Mouse (Mus musculus) CD8-positive naive resting alpha-beta T cell, adult 2 months (primary cell): ENCODE data around the gene Nbr1.
A peak's percentile ranks its signal among the peaks of the same experiment; 100 is the strongest.

Source experiments
- DNase-seq, 2 experiments: peaks; one replicate each; pipeline ENCODE4 v3.0.0; 2022; ENCODE audit warnings: low read depth in 2 of 2, low spot score in 2 of 2

The Nbr1 gene

DNA sequence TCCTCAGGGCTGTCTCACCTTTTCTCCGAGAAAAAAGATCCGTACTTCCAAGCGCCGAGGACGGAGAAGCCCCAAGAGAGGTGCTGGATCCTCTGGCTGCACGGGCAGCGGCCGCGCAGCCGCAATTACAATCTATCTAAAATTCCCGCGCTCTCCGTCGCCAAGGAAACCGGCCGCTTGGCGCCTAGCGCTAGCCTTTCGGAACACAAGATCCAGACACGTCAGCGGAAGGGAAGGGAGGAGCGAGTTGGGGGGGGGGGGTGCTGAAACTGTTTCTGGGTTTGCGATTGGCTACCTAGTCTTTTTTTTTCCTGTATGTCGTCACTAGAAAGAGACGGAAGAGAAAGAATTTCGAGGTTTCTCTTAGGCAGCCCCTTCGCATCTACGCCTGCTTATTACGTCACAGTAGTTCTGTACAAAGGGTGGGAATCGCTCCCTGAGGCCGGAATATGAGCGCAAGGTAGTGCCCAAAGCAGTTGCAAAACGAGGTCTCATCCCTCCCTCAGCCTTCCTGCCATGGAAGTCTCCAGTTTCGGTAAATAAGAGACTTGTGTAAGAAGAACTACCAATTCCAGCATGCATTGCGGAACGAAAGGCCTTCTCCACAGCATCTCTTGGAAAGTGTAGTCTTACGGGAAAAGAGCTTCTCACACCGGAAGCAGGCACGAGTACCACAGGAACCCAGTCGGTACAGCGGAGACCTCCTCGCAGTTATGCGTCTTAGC lies at the start of gene Nbr1, which contains the start of gene Brca1:
Nbr1 (plus strand) TSS at position 399 of the 725 bp plus-strand sequence.
Brca1 (minus strand) TSS at position 205 of the 725 bp plus-strand sequence.
- DNase-seq: peak; percentile 82 to 86

- DNase-seq: no peak
Observed at GRCm38 (mm10) chr11:101506269-101506780, 45.6 kb upstream of the Nbr1 start.

- no peak for DNase-seq
Observed at GRCm38 (mm10) chr11:101507090-101507489, 44.9 kb upstream of the Nbr1 start.

DNA sequence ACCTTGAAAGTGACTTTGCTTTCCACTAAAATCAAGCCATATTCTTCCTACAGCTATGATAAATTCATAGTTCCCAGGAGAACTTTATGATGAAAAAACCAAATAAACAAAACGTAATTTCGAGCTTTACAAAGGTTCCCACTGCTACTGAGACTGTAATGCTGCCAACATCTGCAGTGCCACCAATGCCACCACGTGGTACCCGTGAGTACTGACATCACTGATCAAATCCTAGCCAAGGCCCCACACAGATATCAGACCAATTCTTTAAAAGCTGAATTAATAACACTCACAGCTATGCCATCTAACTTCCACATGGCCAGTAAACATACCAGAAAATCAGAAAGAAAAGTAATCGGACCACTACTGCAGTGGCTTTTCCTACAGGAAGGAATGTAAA lies 33.0 kb upstream of the Nbr1 start:
- no peak for DNase-seq

- no peak for DNase-seq
Observed at GRCm38 (mm10) chr11:101519364-101519763, 32.6 kb upstream of the Nbr1 start.

DNA sequence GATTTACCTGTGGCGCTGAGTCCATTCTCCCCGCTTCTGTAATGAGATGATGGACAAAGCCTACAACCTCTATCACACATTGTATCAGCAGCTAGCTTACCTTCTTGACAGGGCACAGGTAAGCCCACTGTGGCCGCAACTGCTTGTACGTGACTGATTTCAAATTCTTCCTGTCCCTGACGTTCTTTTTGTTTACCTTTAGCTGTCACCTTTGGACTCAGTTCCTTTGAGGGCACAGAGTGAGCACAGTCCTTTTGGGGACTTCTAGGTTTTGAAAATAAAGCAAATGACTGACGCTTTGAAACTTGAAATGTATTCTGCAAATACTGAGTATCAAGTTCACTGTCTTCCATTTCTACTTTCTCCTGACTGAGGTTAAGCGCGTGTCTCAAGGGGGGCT lies 27.5 kb upstream of the Nbr1 start:
- no peak for DNase-seq

DNA sequence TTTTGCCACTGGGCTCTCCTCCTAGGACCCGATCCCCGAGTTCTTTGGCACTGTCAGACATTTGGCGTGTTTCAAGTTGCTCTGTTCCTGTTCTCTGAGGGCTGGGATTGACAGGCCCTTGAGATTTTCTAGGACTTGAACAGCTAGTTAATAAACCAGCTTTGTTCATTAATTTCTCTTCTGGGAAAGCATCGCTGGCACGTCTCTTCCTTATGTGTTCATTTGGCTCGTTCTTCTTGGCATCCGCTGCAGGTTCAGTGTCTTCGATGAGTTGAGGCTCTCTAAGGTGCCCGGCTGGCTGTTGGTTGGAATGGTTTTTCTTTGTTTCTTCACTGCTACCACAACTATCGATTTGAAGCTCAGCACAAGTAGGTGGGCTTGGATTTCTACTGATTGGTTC lies 26.9 kb upstream of the Nbr1 start:
- DNase-seq: no peak

DNA sequence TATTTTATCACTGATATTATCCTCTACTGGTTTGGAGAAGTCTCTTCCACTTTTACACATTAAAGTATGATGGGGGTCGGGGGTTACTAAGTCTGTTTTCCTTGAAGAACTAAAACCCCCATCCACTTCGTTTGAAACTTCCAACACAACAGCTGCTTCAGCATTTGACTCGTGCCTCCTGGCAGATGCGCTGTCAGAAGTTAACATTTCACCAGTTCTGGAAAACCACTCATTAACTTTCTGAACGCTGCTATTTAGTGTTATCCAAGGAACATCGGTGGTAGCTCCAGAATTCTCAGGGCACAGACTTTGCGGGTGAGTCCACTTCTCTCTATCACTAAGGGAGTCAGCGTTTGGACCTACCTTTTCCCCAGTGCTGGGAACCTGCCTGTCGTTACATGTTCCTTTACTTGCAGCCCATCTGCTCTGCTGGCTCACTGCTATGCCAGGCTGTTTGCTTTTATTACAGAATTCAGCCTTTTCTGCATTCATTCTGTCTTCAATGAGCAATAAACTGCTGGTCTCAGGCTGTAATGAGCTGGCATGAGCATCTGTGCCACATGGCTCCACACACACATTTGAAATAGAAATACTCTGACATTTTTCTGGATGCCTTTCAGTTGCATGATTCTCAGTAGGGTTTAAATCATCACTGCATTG lies 25.9 kb upstream of the Nbr1 start:
- DNase-seq: no peak

DNA sequence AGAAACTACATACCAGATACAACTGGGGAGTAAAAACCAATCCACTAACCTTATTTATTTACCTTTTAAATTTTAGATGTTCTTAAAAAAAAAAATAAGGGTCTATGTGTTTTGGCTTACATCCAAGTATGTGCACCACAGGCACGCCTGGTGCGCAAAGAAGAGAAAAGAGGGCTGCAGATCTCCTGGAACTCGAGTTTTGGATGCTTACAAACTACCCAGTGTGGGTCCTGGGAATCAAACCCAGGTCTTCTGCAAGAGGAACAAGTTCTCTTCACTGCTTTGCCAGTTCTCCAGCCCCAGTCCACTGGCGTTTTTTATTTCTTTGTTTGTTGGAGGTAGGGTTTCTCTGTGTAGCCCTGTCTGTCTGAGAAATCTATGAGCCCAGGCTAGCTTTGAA lies 25.3 kb upstream of the Nbr1 start:
- DNase-seq: no peak

GRCm38 (mm10) chr11:101543533-101543932 lies 8.4 kb upstream of the Nbr1 start:
- no peak for DNase-seq

DNA sequence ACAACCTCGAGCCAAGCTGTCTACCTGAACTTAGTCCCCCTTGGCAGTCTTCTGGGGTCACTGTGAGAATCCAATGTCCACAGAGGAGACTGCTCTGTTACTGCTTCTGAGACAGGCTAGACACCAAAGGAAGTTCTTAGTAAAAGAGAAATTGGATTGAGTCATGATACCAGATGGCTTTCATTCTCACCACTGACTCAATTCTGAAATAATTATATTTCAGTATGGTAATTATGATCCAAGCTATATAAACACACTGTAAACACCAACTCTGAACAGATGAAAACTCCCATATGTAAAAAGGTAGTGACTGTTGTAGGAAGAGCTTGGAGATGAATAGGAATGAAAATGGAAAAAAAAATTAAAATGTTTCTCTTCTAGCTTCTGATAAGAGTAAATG lies 7.8 kb upstream of the Nbr1 start:
- no peak for DNase-seq

- no peak for DNase-seq
Observed at GRCm38 (mm10) chr11:101548526-101548925, 3.4 kb upstream of the Nbr1 start.

DNA sequence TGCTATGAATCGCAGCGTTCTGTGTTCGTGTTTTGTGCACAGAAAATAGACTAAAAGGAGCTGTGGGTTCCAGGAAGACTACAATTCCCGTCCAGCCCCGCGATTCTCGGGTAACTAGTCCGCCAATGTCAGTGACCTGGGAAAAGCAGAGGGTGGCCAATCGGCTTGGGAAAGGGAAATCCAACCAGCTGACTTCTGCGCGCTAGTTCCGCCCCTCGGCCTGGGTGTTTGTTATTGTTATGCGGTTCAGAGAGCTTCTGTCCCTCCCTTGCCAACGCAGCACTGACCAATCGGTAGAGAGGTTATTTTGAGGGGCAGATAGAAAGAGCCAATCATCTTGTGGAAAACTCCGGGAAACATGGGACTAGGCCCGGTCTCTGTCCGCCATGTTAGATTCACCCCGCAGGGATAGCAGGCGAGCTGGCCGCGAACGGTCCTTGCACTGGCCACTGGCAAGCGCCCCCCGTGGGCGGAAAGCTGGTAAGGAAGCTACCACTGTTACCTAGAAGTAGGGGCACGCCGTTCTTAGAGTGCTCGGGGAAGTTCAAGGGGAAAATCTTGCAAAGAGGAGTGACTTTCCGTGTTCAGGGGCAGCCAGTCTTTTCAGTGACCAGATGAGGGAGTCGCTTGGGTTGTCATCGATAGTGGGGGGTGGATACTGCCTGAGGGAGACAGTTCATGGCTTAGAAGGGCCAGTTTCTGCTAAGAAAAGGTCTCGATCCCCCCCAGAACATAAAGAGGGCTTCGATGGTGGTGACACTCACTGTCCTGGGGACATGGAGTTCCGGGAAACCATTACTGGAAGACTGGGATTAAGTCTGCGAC lies 739 bp downstream of the Nbr1 start:
- peak; percentile 95 for DNase-seq

DNA sequence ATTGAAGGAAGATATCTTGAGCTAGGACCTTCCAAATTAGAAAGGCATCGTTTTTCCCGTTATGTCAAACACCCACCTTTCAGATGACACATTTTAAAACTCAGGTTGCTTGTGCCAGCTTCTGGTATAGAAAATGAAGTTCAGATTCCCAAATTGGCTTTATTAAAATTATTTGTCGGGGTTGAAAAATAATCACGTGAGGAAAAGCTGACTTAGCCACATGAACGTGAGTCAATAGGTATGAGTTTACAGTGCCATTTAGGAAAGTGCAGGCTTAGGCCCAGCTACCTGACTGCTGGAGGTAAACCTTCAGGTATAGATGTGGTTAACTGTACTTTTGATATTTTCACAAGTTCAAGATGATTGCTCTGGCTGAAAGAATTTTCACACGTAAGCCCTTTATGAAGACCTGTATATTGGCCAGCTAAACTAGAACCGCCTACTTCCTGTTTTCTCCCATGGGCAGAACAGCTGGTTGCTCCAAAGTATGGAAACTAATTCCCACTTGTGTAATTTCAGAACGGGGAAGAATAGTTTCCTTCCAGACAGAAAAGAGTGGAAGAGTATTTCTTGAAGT lies 1.5 kb downstream of the Nbr1 start:
- DNase-seq: no peak

GRCm38 (mm10) chr11:101556541-101556940 lies 4.6 kb downstream of the Nbr1 start:
- DNase-seq: no peak

DNA sequence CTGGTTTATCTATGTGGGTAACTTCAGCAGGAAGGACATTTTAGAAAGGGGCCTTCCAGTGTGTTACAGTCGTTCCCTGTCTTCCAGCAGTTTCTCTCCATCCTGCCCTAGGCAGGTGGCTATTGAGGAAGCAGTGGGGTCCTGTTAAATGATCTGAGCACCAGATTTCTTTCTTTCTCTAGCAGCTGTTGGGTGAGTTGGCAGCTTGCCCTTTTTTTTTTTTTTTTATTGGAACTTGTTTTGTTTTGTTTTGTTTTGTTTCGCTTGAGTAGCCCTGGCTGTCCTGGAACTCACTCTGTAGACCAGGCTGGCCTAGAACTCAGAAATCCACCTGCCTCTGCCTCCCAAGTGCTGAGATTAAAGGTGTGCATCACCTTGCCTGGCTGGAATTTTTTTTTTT lies 5.0 kb downstream of the Nbr1 start:
- no peak for DNase-seq

- peak; percentile 56 to 73 for DNase-seq
Observed at GRCm38 (mm10) chr11:101562391-101562790, 10.4 kb downstream of the Nbr1 start.

- DNase-seq: no peak
Observed at GRCm38 (mm10) chr11:101568421-101568820, 16.5 kb downstream of the Nbr1 start.

DNA sequence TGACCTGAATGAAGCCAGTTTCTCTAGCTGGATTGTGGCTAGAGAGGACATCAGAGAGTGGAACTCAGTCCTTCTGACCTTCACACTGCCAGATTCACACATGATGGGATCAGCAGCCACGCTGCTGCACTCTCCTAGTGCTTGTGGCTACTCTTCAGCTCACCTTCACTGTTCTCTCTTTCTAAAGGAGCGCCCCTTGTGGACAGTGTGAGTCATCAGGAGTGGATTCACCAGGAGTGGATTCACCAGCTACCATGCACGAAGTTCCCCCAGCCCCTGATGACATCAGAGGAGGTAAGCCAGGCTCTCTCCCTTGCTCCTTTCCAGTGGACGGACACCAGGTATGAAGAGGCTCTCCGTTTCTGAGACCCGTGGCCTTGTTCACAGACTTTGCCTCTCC lies 24.2 kb downstream of the Nbr1 start:
- no peak for DNase-seq

DNA sequence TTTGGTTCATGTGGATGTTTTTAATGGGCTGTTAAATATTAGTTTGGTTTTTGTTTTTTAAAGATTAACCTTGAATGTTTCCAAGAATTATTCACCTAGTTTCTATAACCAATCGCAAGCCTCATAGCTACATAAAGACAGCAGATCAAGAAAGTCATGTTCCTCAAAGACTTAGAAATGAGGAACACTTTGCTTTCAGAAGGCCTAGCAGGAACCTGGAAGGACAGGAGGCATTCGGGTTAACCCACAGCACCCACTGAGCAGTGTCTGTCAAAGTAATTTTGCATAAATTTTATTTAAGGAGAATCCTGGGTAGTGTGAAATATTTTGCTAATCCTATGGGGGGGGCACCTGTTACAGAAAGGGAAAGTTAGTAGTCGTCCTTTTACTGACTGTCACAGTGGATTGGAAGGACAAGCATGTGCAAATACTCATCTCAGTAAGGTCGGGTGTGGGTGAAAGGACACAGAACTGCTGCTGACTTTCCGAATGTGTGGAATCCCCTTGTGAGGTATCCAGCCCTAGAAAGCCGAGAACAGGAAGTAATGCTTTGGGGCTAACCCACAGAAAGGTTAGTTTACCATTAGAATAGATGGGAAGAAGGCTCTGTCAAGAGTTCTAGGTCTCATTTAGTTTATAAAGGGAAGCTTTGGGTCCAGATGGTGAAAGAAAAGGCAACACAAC lies 29.3 kb downstream of the Nbr1 start:
- DNase-seq: no peak
